Mouse (Mus musculus) erythroblast, embryonic 14.5 days (primary cell): ENCODE results near the gene Mgat3.

Experiments
- GATA1 ChIP-seq: IDR thresholded peaks from 2 replicates; pipeline ENCODE4 v1.6.1; 2012; ENCODE audit warnings: low read length, inconsistent platforms, mixed read lengths
- TAL1 ChIP-seq: IDR thresholded peaks from 3 replicates; pipeline ENCODE4 v1.6.1; 2012; ENCODE audit warnings: low read length, inconsistent platforms, mixed read lengths

- TF ChIP-seq TAL1: no peak
- TF ChIP-seq GATA1: no peak
Observed at GRCm38 (mm10) chr15:80235535-80235934, 62.0 kb downstream of the Mgat3 start, which contains the start of gene AC140267.1.
